Mouse (Mus musculus) hindbrain, embryonic 15.5 days (tissue): Measurements from ENCODE around the gene Ctrc. TPM values are rescaled to one million over a fixed set of nuclear protein-coding genes. Genes with fewer than 3 reads are reported as not detected.

Experiments used
- ATAC-seq: fragments of 200-750 bp; cut with Nextera tagmentation; 2 replicates; pipeline ENCODE4 v1.8.0; 2017; ENCODE audit warnings: low read depth, moderate number of reproducible peaks, moderate TSS enrichment; ENCODE audit not compliant: low FRiP score
- H3K27ac ChIP-seq: fragments of 300-500 bp; sonication (generic); replicated peaks from 2 replicates; pipeline ENCODE4 v1.5.1; 2015; ENCODE audit warnings: mild to moderate bottlenecking, inconsistent platforms
- H3K27me3 ChIP-seq: fragments of 300-500 bp; sonication (generic); 2 replicates; pipeline ENCODE4 v1.6.1; 2015; ENCODE audit warnings: control low read depth, inconsistent platforms
- H3K36me3 ChIP-seq: fragments of 300-500 bp; sonication (generic); 2 replicates; pipeline ENCODE4 v1.6.1; 2015; ENCODE audit warnings: control low read depth, inconsistent platforms
- H3K4me1 ChIP-seq: fragments of 300-500 bp; sonication (generic); replicated peaks from 2 replicates; pipeline ENCODE4 v1.6.1; 2015; ENCODE audit warnings: control low read depth, inconsistent platforms
- H3K4me2 ChIP-seq: fragments of 300-500 bp; sonication (generic); 2 replicates; pipeline ENCODE4 v1.6.1; 2015; ENCODE audit warnings: moderate library complexity, mild to moderate bottlenecking, inconsistent platforms
- H3K4me3 ChIP-seq: fragments of 300-500 bp; sonication (generic); 2 replicates; pipeline ENCODE4 v1.5.1; 2015; ENCODE audit warnings: mild to moderate bottlenecking, inconsistent platforms
- H3K9ac ChIP-seq: fragments of 300-500 bp; sonication (generic); 2 replicates; pipeline ENCODE4 v1.6.1; 2015; ENCODE audit warnings: inconsistent platforms
- H3K9me3 ChIP-seq: fragments of 300-500 bp; sonication (generic); 2 replicates; pipeline ENCODE4 v1.6.1; 2016; ENCODE audit warnings: control low read depth, inconsistent platforms
- WGBS: fragments of 180-500 bp; shearing (Covaris S2); methylation state at CpG from one replicate; pipeline ENCODE4 v1.1.7; 2015; 5-methylcytosine and 5-hydroxymethylcytosine counted together
- polyA plus RNA-seq: library from polyadenylated mRNA; unstranded; fragments of >200 nt; fragmentation: Nextera tagmentation; extraction: Ambion mirVana; gene quantifications from 2 replicates; pipeline ENCODE4 v1.2.1, GENCODE M21; 2015

Ctrc gene
- not detected in 2 replicates for polyA plus RNA-seq

- Histone ChIP-seq H3K36me3 (no peaks in the 10 kb centered on the region), H3K9ac (no peak within 1 kb of the TSS), H3K4me1 (no peaks in the 10 kb centered on the region), H3K27ac (no peak within 1 kb of the TSS), H3K9me3 (no peaks in the 10 kb centered on the region), H3K27me3 (no peaks in the 10 kb centered on the region), H3K4me2 (no peak within 1 kb of the TSS), H3K4me3 (no peak within 1 kb of the TSS)
- no peak for ATAC-seq
- WGBS = 91% methylated on average over 6 of the region's 6 CpGs
Measured at GRCm38 (mm10) chr4:141845999-141846398, at the start of gene Ctrc. TSS of gene Ctrc (minus strand) at chr4:141846359.

- Histone ChIP-seq H3K4me3 (no peak overlapping the region), H3K36me3 (no peaks in the 10 kb centered on the region), H3K4me1 (peaks cover 37% of the 10 kb centered on the region), H3K27me3 (no peaks in the 10 kb centered on the region), H3K9me3 (no peaks in the 10 kb centered on the region), H3K27ac (no peak overlapping the region), H3K9ac (no peak overlapping the region), H3K4me2 (no peak overlapping the region)
- ATAC-seq = no peak
- 74% methylated on average over 12 of the region's 12 CpGs for WGBS
Measured at GRCm38 (mm10) chr4:141895772-141896171, 49.6 kb upstream of the Ctrc start.

GRCm38 (mm10) chr4:141893157-141893784 is 47.1 kb upstream of the Ctrc start:
- Histone ChIP-seq H3K9ac (no peak overlapping the region), H3K4me2 (no peak overlapping the region), H3K9me3 (no peaks in the 10 kb centered on the region), H3K4me1 (peaks cover 15% of the 10 kb centered on the region), H3K4me3 (no peak overlapping the region), H3K27me3 (no peaks in the 10 kb centered on the region), H3K36me3 (no peaks in the 10 kb centered on the region), H3K27ac (no peak overlapping the region)
- ATAC-seq = no peak
- 91% methylated on average over 8 of the region's 8 CpGs for WGBS

GRCm38 (mm10) chr4:141886385-141886968 is 40.3 kb upstream of the Ctrc start:
- Histone ChIP-seq H3K4me1 (no peaks in the 10 kb centered on the region), H3K27me3 (no peaks in the 10 kb centered on the region), H3K27ac (no peak overlapping the region), H3K9ac (no peak overlapping the region), H3K4me3 (no peak overlapping the region), H3K9me3 (no peaks in the 10 kb centered on the region), H3K4me2 (no peak overlapping the region), H3K36me3 (no peaks in the 10 kb centered on the region)
- ATAC-seq = no peak
- WGBS = 57% methylated on average over 6 of the region's 6 CpGs

GRCm38 (mm10) chr4:141885451-141885850 is 39.3 kb upstream of the Ctrc start:
- Histone ChIP-seq H3K4me2 (no peak overlapping the region), H3K9ac (no peak overlapping the region), H3K36me3 (no peaks in the 10 kb centered on the region), H3K4me3 (no peak overlapping the region), H3K27me3 (no peaks in the 10 kb centered on the region), H3K4me1 (no peaks in the 10 kb centered on the region), H3K27ac (no peak overlapping the region), H3K9me3 (no peaks in the 10 kb centered on the region)
- no peak for ATAC-seq
- WGBS = 81% methylated on average over 9 of the region's 9 CpGs

DNA sequence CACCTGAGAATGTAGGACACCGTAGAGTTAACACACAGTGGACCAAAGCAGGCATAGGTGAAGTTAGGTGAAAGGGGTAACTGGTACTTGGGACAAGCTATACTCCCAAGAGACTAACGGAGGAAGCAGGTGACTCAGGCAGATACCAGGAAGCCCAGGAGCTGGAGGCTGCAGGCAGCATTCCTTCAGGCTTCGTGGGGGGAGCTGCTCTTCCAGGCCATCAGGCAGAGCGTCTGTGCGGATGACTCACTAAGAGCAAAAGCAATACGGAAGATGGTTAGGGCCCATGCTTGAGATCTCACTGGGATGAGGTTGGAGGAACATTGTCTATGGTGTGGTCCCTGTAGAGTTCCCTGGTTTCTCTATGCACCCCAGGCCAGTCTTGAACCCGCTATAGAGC is 36.7 kb upstream of the Ctrc start:
- WGBS = 91% methylated on average over 7 of the region's 7 CpGs
- Histone ChIP-seq H3K4me1 (no peaks in the 10 kb centered on the region), H3K36me3 (no peaks in the 10 kb centered on the region), H3K27me3 (no peaks in the 10 kb centered on the region), H3K4me2 (no peak overlapping the region), H3K4me3 (no peak overlapping the region), H3K27ac (no peak overlapping the region), H3K9ac (no peak overlapping the region), H3K9me3 (no peaks in the 10 kb centered on the region)
- no peak for ATAC-seq

DNA sequence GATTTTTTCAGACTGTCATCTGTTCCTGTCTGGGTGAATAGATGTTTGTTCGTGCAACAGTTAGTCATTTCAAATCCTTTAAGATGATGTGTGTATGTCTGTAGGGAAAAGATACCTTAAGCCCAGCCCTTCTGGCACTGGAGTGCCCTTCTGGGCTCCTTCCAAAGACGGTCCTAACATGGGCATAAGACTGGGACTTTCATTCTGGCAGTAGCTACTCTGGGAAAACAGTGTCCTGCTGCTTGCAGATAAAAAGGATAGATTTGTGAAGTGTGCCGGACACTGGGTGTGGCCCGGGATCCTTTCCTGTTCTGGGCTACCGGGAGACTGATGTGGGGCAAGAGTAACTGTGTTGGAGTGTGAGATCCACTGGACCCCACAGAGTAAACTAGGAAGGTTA is 35.8 kb upstream of the Ctrc start:
- Histone ChIP-seq H3K4me1 (no peaks in the 10 kb centered on the region), H3K36me3 (no peaks in the 10 kb centered on the region), H3K27ac (no peak overlapping the region), H3K9ac (no peak overlapping the region), H3K4me2 (no peak overlapping the region), H3K9me3 (no peaks in the 10 kb centered on the region), H3K27me3 (no peaks in the 10 kb centered on the region), H3K4me3 (no peak overlapping the region)
- WGBS = 76% methylated on average over 5 of the region's 5 CpGs
- ATAC-seq = 0 out of 2 replicates have a peak, but pooled peaks have one; percentile 11

DNA sequence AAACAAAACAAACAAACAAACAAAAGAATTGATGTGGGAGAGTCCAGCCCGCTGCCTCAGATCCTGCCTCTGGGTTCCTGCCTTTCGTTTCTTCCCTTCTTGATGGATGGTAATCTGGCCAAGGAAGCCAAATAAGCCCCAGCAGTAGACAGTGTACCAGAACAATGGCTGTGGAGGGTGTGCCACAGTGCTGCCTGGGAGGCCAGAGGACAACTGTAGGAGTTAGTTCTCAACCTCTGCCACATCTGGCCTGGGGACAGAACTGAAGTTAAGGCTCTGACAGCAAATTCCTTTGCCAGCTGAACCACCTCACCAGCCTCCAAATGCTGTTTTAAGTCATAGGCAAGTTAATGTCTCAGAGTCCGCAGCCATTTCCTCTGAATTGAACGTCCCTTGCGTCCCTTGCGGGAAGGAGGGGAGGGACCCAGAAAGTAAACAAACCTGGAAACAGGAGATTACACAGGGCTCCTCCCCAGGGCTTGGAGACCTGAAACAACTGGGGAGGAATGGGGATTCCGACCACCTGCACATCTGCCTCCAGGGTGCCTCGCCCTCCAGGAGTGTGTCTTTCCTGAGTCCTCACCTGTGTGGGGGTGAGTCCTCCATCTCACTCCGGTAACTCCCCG is 35.2 kb upstream of the Ctrc start:
- Histone ChIP-seq H3K27ac (no peak overlapping the region), H3K4me3 (no peak overlapping the region), H3K36me3 (no peaks in the 10 kb centered on the region), H3K4me2 (no peak overlapping the region), H3K27me3 (no peaks in the 10 kb centered on the region), H3K4me1 (no peaks in the 10 kb centered on the region), H3K9me3 (no peaks in the 10 kb centered on the region), H3K9ac (no peak overlapping the region)
- WGBS = 75% methylated on average over 10 of the region's 10 CpGs
- 0 out of 2 replicates have a peak, but pooled peaks have one; percentile 11 for ATAC-seq

- WGBS = 77% methylated on average over 9 of the region's 9 CpGs
- Histone ChIP-seq H3K9ac (no peak overlapping the region), H3K4me3 (no peak overlapping the region), H3K27me3 (no peaks in the 10 kb centered on the region), H3K27ac (no peak overlapping the region), H3K4me1 (peaks cover 10% of the 10 kb centered on the region), H3K36me3 (no peaks in the 10 kb centered on the region), H3K9me3 (no peaks in the 10 kb centered on the region), H3K4me2 (no peak overlapping the region)
- ATAC-seq = no peak
Measured at GRCm38 (mm10) chr4:141879875-141880274, 33.7 kb upstream of the Ctrc start.

DNA sequence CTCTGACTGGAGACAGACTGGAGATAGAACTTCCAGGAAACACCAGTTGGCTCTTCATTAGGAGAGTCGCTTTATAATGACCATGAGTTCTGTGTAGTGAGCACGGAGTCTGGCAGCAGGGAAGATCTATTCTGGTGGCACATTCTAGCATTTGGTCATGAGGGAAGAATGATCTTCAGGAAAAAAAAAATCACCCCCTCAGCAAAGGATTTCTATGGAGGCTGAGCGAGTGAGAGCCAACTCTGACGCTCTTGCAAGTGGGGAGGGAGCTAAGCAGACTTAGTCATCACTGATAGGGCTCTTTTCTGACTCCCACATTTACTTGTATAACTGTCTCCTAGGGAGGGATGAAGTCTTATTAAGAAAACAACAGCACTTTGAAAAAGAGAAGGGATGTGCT is 32.9 kb upstream of the Ctrc start:
- Histone ChIP-seq H3K27ac (no peak overlapping the region), H3K4me2 (no peak overlapping the region), H3K36me3 (no peaks in the 10 kb centered on the region), H3K9ac (no peak overlapping the region), H3K4me1 (peaks cover 12% of the 10 kb centered on the region), H3K9me3 (no peaks in the 10 kb centered on the region), H3K27me3 (no peaks in the 10 kb centered on the region), H3K4me3 (no peak overlapping the region)
- ATAC-seq = no peak
- WGBS = 72% methylated on average over 4 of the region's 4 CpGs

DNA sequence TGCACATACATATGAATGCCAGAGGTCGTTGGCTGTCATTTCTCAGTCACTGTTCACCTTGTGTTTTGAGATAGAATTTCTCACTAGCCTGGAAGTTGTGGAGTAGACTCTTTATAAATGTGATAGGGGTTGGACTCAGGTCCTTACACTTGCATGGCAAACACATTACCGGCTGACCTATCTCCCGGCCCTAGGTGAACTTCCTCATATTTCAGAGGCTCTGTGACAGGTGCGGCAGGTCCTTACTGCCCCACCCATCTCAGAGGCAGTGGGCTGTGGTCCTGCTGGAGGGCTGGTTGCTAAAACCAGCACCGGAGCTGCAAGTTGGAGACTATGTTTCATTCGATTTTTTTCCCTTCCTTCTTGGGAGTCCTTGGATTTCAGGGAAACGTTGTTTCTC is 32.5 kb upstream of the Ctrc start:
- no peak overlapping the region for H3K9ac ChIP-seq
- no peak overlapping the region for H3K27ac ChIP-seq
- H3K9me3 ChIP-seq = no peaks in the 10 kb centered on the region
- no peak for ATAC-seq
- H3K4me3 ChIP-seq = no peak overlapping the region
- no peaks in the 10 kb centered on the region for H3K36me3 ChIP-seq
- H3K27me3 ChIP-seq = no peaks in the 10 kb centered on the region
- WGBS = 80% methylated on average over 7 of the region's 7 CpGs
- H3K4me2 ChIP-seq = no peak overlapping the region
- H3K4me1 ChIP-seq = peaks cover 17% of the 10 kb centered on the region

DNA sequence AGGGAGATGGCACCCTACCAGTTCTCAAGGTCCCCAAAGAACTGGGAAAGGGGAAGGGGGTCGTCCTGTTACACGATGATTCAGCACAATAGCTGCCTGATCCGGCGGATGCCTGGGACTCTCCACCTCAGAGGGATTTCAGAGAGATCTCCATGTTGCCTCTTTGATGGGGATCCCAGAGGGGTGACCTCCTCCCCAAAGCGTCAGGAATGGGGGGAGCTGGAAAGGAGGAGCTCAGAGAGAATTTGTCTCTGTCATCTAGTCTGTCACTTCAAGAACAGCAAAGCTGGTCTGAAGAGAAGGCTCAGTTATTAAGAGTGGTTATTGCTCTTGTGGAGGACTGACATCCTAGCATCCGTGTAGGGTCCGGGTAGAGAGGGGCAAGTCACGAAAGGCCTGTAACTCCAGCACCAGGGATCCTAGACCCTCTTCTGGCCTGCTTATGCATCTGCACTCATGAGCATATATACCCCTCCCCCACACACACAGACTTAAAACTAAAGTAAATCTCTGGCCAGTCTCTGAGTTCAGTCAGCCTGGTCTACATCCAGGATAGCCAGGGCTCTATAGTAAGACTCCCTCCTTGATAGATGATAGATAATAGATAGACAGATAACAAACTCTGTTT is 29.4 kb upstream of the Ctrc start:
- no peaks in the 10 kb centered on the region for H3K27me3 ChIP-seq
- peak overlapping the region; percentile 82 for H3K27ac ChIP-seq
- peak; percentile 32; the same call in 1 of the 2 replicates for ATAC-seq
- H3K4me1 ChIP-seq = peaks cover 47% of the 10 kb centered on the region
- H3K4me3 ChIP-seq = peak overlapping the region; percentile 64
- H3K36me3 ChIP-seq = no peaks in the 10 kb centered on the region
- peak overlapping the region; percentile 91 for H3K4me2 ChIP-seq
- H3K9me3 ChIP-seq = no peaks in the 10 kb centered on the region
- WGBS = 16% methylated on average over 8 of the region's 8 CpGs
- peak overlapping the region; percentile 76 for H3K9ac ChIP-seq
